In genomic region chr2:170347131-170347765, GRCm38 (mm10) we compare ENCODE assay signal across 9 mouse cellular contexts.
DNase-seq lines count a peak whose midpoint lies in the region; ATAC-seq lines count a peak whose summit lies in the region.
"Had no signal": no experiment of that assay in that cellular context is flagged by ENCODE, and none has a peak within 500 bp of the region (broad histone marks: within the 10 kb centered on the region; RNA-seq: fewer than 3 reads in every experiment).

No protein-coding gene starts in this region.

- intact Hi-C loops in left cerebral cortex, postnatal 4 days (cut with DNase I) = loop anchor here (5.0 kb wide), 1 partner anchor 230 kb away; no protein-coding TSS in a partner anchor

- H3K4me1 ChIP-seq in liver, embryonic 12.5 days = peaks cover 25% of the 10 kb centered on the region

- 35% methylated on average over 8 of the region's 8 CpGs for WGBS in liver, embryonic 12.5 days (ENCODE audit: insufficient replicate concordance)

- no peaks in the 10 kb centered on the region for H3K9me3 ChIP-seq in liver, embryonic 12.5 days (replicated peaks)

- no peak overlapping the region for H3K4me2 ChIP-seq in liver, embryonic 12.5 days

- no peak for ATAC-seq in liver, embryonic 12.5 days
- ATAC-seq in granulocyte monocyte progenitor cell, adult 5-6 weeks (replicated peaks; ENCODE audit: poor library complexity, severe bottlenecking) = peak; percentile 12

- H3K27ac ChIP-seq in liver, embryonic 12.5 days = no peak overlapping the region

- peaks cover 6% of the 10 kb centered on the region; the same call in 1 of the 2 replicates for H3K27me3 ChIP-seq in liver, embryonic 12.5 days (replicated peaks)

- H3K9ac ChIP-seq in liver, embryonic 12.5 days = no peak overlapping the region

- H3K36me3 ChIP-seq in liver, embryonic 12.5 days = no peaks in the 10 kb centered on the region

- peak; percentile 73 for DNase-seq in adrenal gland, postnatal 10 days
- DNase-seq in adrenal gland, postnatal 4 days (ENCODE audit: low spot score in 2 of 2) = no peak
- peak; percentile 45 for DNase-seq in liver
- DNase-seq in adipocyte (ENCODE audit: low spot score) = peak; percentile 81
- DNase-seq in left cerebral cortex, postnatal 4 days = peak; percentile 41
- peak; percentile 74 for DNase-seq in right cerebral cortex, postnatal 4 days

- H3K4me3 ChIP-seq in liver, embryonic 12.5 days = no peak overlapping the region
- H3K4me3 ChIP-seq: myocyte had no signal

Comparison
In these comparisons a context has a peak if more than half of its experiments do, and no peak if none do; other contexts are left out.
1. DNase-seq: peak in adrenal gland, postnatal 10 days (single experiment), liver (single experiment), adipocyte (single experiment), left cerebral cortex, postnatal 4 days (single experiment) and right cerebral cortex, postnatal 4 days (single experiment); none in adrenal gland, postnatal 4 days (0 of 2).